10 mouse cellular contexts compared by ENCODE assay signal in the genomic region with DNA sequence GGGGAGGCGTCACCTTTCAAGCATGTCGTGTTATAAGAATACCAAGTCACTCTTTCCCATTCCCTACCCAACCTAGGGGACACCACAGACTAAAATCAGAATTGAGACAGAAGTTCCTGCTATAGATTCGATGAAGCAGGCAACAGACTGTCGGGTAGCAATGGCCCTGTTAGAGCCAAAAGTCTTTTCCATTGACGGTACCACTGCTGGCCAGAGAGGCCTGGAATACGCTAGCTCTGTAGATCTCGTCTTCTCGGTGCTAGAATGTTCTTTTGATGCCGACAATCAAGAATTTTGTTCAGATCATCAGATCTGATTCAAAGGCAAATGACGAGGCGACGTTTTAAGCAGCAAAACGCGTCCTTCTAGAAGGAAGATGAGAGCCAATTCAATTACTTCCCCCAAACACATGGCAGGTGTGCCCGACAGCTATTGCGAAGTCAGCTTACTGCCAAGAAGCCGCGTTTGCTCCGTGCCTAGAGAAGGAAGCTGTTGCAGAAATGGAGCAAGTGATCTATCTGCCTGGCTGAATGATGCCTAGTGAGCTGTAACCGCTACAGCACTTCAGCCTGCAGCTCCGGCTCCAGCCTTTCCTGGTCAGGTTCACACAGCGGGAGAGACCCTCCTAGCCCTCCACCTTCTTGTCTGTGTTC.
DNase-seq lines count a peak whose midpoint lies in the region; ATAC-seq and TF ChIP-seq lines count a peak whose summit lies in the region.
"Had no signal": no experiment of that assay in that cellular context is flagged by ENCODE, and none has a peak within 500 bp of the region (broad histone marks: within the 10 kb centered on the region; RNA-seq: fewer than 3 reads in every experiment).

No protein-coding gene starts in this region.

- no peaks in the 10 kb centered on the region for H3K36me3 ChIP-seq in heart, adult 2 months (ENCODE audit: control insufficient read depth, insufficient read depth, low read length)
- H3K36me3 ChIP-seq in liver, embryonic 12.5 days = no peaks in the 10 kb centered on the region
- no peaks in the 10 kb centered on the region for H3K36me3 ChIP-seq in midbrain, embryonic 11.5 days (ENCODE audit: control insufficient read depth, insufficient read depth, low read length)
- H3K36me3 ChIP-seq: limb, embryonic 12.5 days had no signal

- no peak overlapping the region for H3K9ac ChIP-seq in heart, adult 2 months (ENCODE audit: low read depth, low read length)
- H3K9ac ChIP-seq in liver, embryonic 12.5 days = no peak overlapping the region
- no peak overlapping the region for H3K9ac ChIP-seq in midbrain, embryonic 11.5 days (ENCODE audit: low read length)
- H3K9ac ChIP-seq: limb, embryonic 12.5 days had no signal

- intact Hi-C loops in heart, adult 2 months (cut with DNase I) = no loop called here
- intact Hi-C loops in left cerebral cortex, postnatal 4 days (cut with DNase I) = no loop called here

- no peaks in the 10 kb centered on the region for H3K79me2 ChIP-seq in heart, adult 2 months (replicated peaks; ENCODE audit: control insufficient read depth, insufficient read depth, low read length)

- no peak overlapping the region for H3K27ac ChIP-seq in heart, adult 2 months
- no peak overlapping the region for H3K27ac ChIP-seq in liver, embryonic 12.5 days
- no peak overlapping the region for H3K27ac ChIP-seq in midbrain, embryonic 11.5 days (ENCODE audit: low read depth, low read length)
- H3K27ac ChIP-seq: limb, embryonic 12.5 days; macrophage had no signal

- no peaks in the 10 kb centered on the region for H3K4me1 ChIP-seq in heart, adult 2 months (ENCODE audit: control insufficient read depth, insufficient read depth, low read length)
- H3K4me1 ChIP-seq in liver, embryonic 12.5 days = no peaks in the 10 kb centered on the region
- H3K4me1 ChIP-seq in midbrain, embryonic 11.5 days (ENCODE audit: control insufficient read depth, insufficient read depth, low read length) = no peaks in the 10 kb centered on the region
- H3K4me1 ChIP-seq: limb, embryonic 12.5 days had no signal

- no peaks in the 10 kb centered on the region for H3K9me3 ChIP-seq in liver, embryonic 12.5 days (replicated peaks)
- H3K9me3 ChIP-seq in midbrain, embryonic 11.5 days (ENCODE audit: control insufficient read depth, low read length) = no peaks in the 10 kb centered on the region
- H3K9me3 ChIP-seq: limb, embryonic 12.5 days had no signal

- ATAC-seq in liver, embryonic 12.5 days = no peak
- ATAC-seq in midbrain, embryonic 11.5 days (ENCODE audit: low FRiP score) = no peak

- WGBS in heart, adult 2 months = 88% methylated on average over 22 of the region's 22 CpGs
- 74% methylated on average over 22 of the region's 22 CpGs for WGBS in liver, embryonic 12.5 days (ENCODE audit: insufficient replicate concordance)
- WGBS in midbrain, embryonic 11.5 days = 90% methylated on average over 22 of the region's 22 CpGs

- no peak overlapping the region for H3K4me2 ChIP-seq in liver, embryonic 12.5 days
- H3K4me2 ChIP-seq in midbrain, embryonic 11.5 days = no peak overlapping the region
- H3K4me2 ChIP-seq: limb, embryonic 12.5 days had no signal

- no peak for TF ChIP-seq EP300 in heart, adult 2 months (IDR thresholded peaks at IDR 0.05; ENCODE audit: insufficient read depth, low read depth, low read length)

- peak; percentile 67 for DNase-seq in heart, adult 11 months
- DNase-seq in heart, adult 2 months = no peak
- peak; percentile 18 for DNase-seq in cerebellum, adult 9-10 months
- peak; percentile 52 to 65 for DNase-seq in layer of hippocampus, adult 18-20 months (ENCODE audit: low spot score in 2 of 2)
- DNase-seq in left cerebral cortex, postnatal 4 days = peak; percentile 67
- no peak for DNase-seq in midbrain, embryonic 11.5 days (ENCODE audit: low spot score, missing footprints)
- DNase-seq in adrenal gland, postnatal 25 days = no peak

- no peak for TF ChIP-seq POLR2A in heart, adult 2 months (IDR thresholded peaks at IDR 0.05; ENCODE audit: insufficient read depth, low read depth, low read length)

- H3K27me3 ChIP-seq in heart, adult 2 months (ENCODE audit: control insufficient read depth, insufficient read depth, low read length) = no peaks in the 10 kb centered on the region
- H3K27me3 ChIP-seq in liver, embryonic 12.5 days (replicated peaks) = no peaks in the 10 kb centered on the region
- H3K27me3 ChIP-seq in midbrain, embryonic 11.5 days (ENCODE audit: control insufficient read depth, insufficient read depth, low read length) = no peaks in the 10 kb centered on the region
- H3K27me3 ChIP-seq: limb, embryonic 12.5 days had no signal

- TF ChIP-seq CTCF in heart, adult 2 months (IDR thresholded peaks at IDR 0.05) = no peak

- no peak overlapping the region for H3K4me3 ChIP-seq in heart, adult 2 months
- no peak overlapping the region for H3K4me3 ChIP-seq in liver, embryonic 12.5 days
- H3K4me3 ChIP-seq in midbrain, embryonic 11.5 days (ENCODE audit: low read depth, low read length) = no peak overlapping the region
- H3K4me3 ChIP-seq: limb, embryonic 12.5 days had no signal

Comparison
In these comparisons a context has a peak if more than half of its experiments do, and no peak if none do; other contexts are left out.
1. DNase-seq: peak in heart, adult 11 months (single experiment), cerebellum, adult 9-10 months (single experiment), layer of hippocampus, adult 18-20 months (2 of 2) and left cerebral cortex, postnatal 4 days (single experiment); none in heart, adult 2 months (0 of 2), midbrain, embryonic 11.5 days (single experiment) and adrenal gland, postnatal 25 days (single experiment).